Mouse (Mus musculus) liver, embryonic 12.5 days (tissue): ENCODE results near the gene Eif3j1. TPM values are rescaled to one million over a fixed set of nuclear protein-coding genes. Genes with fewer than 3 reads are reported as not detected.
"Not testable (repeated sequence)": the region's sequence is repeated elsewhere in the genome, so short reads cannot be mapped to it uniquely, and the experiment has no call there.

Experiments used
- ATAC-seq: fragments of 200-750 bp; cut with Nextera tagmentation; 2 replicates; pipeline ENCODE4 v1.8.0; 2017; ENCODE audit warnings: moderate number of reproducible peaks, mild to moderate bottlenecking, moderate library complexity
- H3K27ac ChIP-seq: fragments of 300-500 bp; sonication (generic); 2 replicates; pipeline ENCODE4 v1.5.1; 2016; ENCODE audit warnings: mild to moderate bottlenecking
- H3K27me3 ChIP-seq: fragments of 300-500 bp; sonication (generic); replicated peaks from 2 replicates; pipeline ENCODE4 v1.6.1; 2016; ENCODE audit warnings: mild to moderate bottlenecking, moderate library complexity
- H3K36me3 ChIP-seq: fragments of 300-500 bp; sonication (generic); 2 replicates; pipeline ENCODE4 v1.6.1; 2016; ENCODE audit warnings: mild to moderate bottlenecking, moderate library complexity
- H3K4me1 ChIP-seq: fragments of 300-500 bp; sonication (generic); 2 replicates; pipeline ENCODE4 v1.6.1; 2016
- H3K4me2 ChIP-seq: fragments of 300-500 bp; sonication (generic); 2 replicates; pipeline ENCODE4 v1.6.1; 2016; ENCODE audit warnings: mild to moderate bottlenecking, moderate library complexity
- H3K4me3 ChIP-seq: fragments of 300-500 bp; sonication (generic); 2 replicates; pipeline ENCODE4 v1.5.1; 2016; ENCODE audit warnings: mild to moderate bottlenecking, moderate library complexity
- H3K9ac ChIP-seq: fragments of 300-500 bp; sonication (generic); 2 replicates; pipeline ENCODE4 v1.6.1; 2016; ENCODE audit warnings: mild to moderate bottlenecking, moderate library complexity
- H3K9me3 ChIP-seq: fragments of 300-500 bp; sonication (generic); replicated peaks from 2 replicates; pipeline ENCODE4 v1.6.1; 2016; ENCODE audit warnings: mild to moderate bottlenecking, moderate library complexity
- WGBS: fragments of 180-500 bp; shearing (Covaris S2); methylation state at CpG from one replicate; pipeline ENCODE4 v1.1.7; 2016; ENCODE audit not compliant: insufficient replicate concordance; 5-methylcytosine and 5-hydroxymethylcytosine counted together
- polyA plus RNA-seq: library from polyadenylated mRNA; unstranded; fragments of >200 nt; fragmentation: Nextera tagmentation; extraction: Ambion mirVana; gene quantifications from 2 replicates; pipeline ENCODE4 v1.2.1, GENCODE M21; 2016

Eif3j1 gene
- polyA plus RNA-seq, 1 experiment from 2014 or later: 16.4 TPM

DNA sequence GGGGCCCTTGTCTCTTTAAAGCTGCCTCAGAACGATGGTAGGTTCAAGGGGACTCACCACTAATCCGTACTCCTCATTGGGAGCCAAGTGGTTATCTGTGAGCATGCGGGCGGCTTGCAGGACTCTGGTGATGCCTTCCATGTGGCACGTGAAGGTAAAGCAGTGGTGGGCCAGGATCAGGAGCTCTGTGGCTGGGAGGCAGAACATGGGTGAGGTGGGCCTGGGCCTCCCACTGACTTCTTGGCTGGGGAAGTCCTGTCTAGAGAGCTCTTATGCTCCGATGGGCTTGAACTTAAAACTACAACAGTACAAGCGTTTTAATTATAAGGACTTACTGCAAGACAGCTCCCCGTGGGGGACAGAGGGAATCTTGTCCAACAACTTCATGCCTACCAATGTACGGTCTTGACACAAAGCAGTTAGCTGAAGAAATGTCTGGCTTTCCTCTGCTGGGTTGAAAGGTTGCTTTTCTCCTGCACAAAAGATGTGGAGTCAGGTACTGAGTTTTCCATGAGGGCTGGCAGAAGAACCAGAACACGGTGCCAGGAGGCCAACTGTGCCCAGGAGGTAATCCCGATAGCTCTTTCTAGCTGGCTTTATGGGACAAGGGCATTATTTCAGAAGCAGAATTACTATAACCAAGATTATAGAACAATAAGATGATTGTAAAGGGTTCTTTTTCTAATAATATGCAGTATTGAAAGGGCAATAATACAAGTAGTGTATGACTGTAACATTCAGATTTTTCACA lies 31.2 kb downstream of the Eif3j1 start:
- Histone ChIP-seq H3K9ac (no peak overlapping the region), H3K9me3 (no peaks in the 10 kb centered on the region), H3K27me3 (no peaks in the 10 kb centered on the region), H3K36me3 (peaks cover 73% of the 10 kb centered on the region), H3K4me1 (no peaks in the 10 kb centered on the region), H3K27ac (no peak overlapping the region), H3K4me3 (no peak overlapping the region), H3K4me2 (no peak overlapping the region)
- 0 out of 2 replicates have a peak, but pooled peaks have one; percentile 21 for ATAC-seq
- WGBS: 77% methylated on average over 11 of the region's 11 CpGs

DNA sequence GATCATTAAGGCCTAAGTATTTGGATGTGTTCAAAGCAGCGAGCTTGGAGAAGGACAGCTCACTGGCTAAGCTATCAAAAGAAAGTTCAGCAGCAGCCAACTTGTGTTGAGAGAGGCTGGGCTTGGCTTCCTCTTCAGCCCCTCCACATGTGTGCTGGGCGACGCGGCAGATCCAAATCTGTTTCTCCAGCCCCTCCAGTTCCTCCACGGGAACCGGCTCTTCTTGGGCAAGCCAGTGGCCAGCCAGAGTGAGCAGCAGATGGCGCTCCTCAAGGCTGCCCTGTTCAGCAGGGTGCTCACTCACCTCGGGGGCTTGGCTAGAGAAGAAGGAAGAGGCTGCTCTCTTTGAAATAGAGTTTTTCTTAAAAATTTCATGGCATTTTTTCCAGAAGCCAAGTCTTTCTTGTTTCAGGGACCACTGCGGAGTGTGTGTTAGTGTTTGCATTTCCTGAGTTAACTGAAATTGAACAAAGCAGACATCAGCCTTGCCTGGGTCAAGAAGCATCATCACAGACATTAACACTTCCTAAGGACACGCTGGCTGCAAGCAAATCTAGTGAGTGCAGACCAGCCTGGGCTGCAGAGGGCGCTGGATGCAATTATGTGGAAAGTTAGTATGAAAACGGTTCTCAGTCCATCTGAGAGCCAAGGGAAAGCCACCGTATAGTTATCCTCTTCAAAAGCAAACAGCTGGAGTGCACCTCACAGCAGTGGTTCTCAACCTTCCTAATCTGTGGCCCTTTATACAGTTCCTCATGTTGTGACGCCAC lies 37.0 kb downstream of the Eif3j1 start:
- no peak overlapping the region for H3K9ac ChIP-seq
- no peaks in the 10 kb centered on the region for H3K4me1 ChIP-seq
- H3K27me3 ChIP-seq: no peaks in the 10 kb centered on the region
- H3K27ac ChIP-seq: no peak overlapping the region
- H3K9me3 ChIP-seq: no peaks in the 10 kb centered on the region
- ATAC-seq: no peak
- H3K4me3 ChIP-seq: no peak overlapping the region
- H3K36me3 ChIP-seq: peaks cover 65% of the 10 kb centered on the region
- WGBS: 45% methylated on average over 14 of the region's 14 CpGs
- no peak overlapping the region for H3K4me2 ChIP-seq

DNA sequence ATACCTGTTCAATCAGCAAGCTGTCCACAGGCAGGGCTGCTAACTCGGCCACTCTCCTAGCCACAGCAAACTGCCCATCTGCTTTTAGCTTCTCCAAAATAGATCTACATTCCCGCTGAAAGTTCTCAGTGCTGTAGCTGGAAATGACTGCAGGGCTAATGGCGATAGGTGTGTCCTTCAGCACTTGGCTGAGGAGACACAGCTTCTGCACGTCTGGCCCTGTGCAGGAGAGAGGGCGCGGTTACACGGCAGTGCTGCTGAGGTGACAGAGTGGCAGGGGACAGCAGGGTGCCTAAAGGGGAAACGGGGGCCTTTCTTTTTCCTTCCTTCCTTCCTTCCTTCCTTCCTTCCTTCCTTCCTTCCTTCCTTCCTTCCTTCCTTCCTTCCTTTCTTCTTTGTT lies 37.9 kb downstream of the Eif3j1 start:
- Histone ChIP-seq H3K4me3 (no peak overlapping the region), H3K4me2 (no peak overlapping the region), H3K36me3 (peaks cover 62% of the 10 kb centered on the region), H3K27ac (no peak overlapping the region), H3K9me3 (no peaks in the 10 kb centered on the region), H3K9ac (no peak overlapping the region), H3K27me3 (no peaks in the 10 kb centered on the region), H3K4me1 (no peaks in the 10 kb centered on the region)
- ATAC-seq: no peak
- WGBS: 78% methylated on average over 8 of the region's 8 CpGs

DNA sequence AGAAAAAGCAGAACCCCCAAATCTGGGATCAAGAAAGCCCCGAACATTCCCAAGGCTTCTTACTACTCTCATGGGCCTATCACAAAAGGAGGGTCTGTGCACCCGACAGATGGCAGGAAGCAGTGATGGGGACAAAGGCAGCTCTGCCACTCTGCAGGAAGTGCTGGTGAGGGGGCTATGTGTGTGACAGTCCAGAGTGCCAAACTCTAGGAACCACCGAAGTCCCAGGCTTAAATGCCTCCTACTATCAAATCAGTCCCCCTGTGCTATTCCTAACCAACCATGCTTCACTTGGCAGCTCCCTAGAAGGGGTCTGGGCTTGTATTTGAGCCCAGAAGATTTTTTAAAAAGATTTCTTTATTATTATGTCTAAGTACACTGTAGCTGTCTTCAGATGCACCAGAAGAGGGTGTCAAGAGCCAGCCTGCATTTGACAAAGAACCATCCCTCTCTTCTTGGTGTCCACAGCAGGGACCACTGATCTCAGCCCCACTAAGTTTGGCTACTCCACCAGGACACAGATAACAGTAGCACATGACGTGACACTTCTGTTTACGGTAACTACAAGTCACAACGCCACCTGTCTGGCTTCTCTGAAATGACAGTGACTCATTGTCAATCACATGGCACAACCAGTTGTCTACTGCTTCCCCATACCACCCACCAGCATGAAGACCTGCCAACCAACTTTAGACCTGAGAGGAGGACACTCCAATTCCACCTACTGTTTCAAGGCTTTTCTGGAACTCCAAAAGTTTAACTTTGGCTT lies 41.0 kb downstream of the Eif3j1 start:
- no peaks in the 10 kb centered on the region for H3K27me3 ChIP-seq
- no peak overlapping the region for H3K4me3 ChIP-seq
- peaks cover 49% of the 10 kb centered on the region for H3K36me3 ChIP-seq
- H3K9ac ChIP-seq: no peak overlapping the region
- WGBS: 81% methylated on average over 6 of the region's 6 CpGs
- no peak overlapping the region for H3K27ac ChIP-seq
- H3K9me3 ChIP-seq: no peaks in the 10 kb centered on the region
- no peak for ATAC-seq
- no peaks in the 10 kb centered on the region for H3K4me1 ChIP-seq
- no peak overlapping the region for H3K4me2 ChIP-seq

DNA sequence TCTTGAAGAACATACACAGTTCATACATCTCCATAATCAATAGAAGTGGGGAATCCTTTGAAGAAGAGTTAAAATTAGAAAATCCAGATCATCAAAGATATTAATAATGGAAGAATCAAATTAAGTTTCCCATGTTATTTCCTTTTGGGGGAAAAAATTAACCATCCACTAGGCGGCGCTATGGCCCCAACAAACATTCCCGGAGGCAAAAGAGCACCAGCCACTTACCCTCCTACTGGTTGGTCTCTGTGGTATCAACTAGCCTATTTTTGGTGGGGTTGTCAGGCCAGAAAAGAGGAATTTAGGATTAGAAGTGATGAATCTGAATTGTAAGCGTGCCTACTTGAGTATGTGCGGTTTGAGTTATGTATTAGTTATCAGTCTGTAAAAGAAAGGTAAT lies 41.6 kb downstream of the Eif3j1 start:
- H3K27me3 ChIP-seq: no peaks in the 10 kb centered on the region
- 29% methylated on average over 5 of the region's 5 CpGs for WGBS
- no peaks in the 10 kb centered on the region for H3K4me1 ChIP-seq
- no peak overlapping the region for H3K27ac ChIP-seq
- H3K36me3 ChIP-seq: peaks cover 49% of the 10 kb centered on the region
- H3K4me2 ChIP-seq: no peak overlapping the region
- no peak overlapping the region for H3K9ac ChIP-seq
- H3K4me3 ChIP-seq: no peak overlapping the region
- H3K9me3 ChIP-seq: no peaks in the 10 kb centered on the region
- no peak for ATAC-seq

DNA sequence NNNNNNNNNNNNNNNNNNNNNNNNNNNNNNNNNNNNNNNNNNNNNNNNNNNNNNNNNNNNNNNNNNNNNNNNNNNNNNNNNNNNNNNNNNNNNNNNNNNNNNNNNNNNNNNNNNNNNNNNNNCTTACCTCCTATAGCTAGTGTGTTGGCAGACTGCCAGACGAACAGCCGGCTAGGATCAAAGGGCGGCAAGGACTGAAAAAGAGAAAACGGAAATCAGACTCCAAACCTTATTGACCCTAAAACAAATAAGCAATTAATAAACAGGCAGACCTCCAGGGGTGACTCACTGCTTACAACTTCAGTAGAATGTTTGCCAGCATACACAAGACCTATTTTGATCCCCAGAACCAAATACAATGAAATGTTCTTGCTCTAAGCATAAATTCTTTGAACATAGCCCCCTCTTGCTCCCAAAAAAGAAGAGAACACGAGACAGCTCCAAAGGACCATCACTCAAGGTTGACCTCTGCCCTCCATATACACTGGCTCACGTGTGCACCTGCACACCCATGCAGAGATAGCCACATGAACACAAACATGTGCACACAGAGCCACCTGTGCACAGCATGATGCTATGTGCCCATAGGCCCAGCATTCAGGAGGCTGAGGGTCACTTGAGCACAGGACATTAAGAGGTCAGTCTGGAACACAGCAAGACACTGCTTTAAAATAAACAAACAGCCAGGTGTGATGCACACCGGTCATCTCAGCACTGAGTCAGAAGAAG lies 53.5 kb downstream of the Eif3j1 start:
- WGBS: 75% methylated on average over 7 of the region's 7 CpGs
- peak; percentile 65 for ATAC-seq

DNA sequence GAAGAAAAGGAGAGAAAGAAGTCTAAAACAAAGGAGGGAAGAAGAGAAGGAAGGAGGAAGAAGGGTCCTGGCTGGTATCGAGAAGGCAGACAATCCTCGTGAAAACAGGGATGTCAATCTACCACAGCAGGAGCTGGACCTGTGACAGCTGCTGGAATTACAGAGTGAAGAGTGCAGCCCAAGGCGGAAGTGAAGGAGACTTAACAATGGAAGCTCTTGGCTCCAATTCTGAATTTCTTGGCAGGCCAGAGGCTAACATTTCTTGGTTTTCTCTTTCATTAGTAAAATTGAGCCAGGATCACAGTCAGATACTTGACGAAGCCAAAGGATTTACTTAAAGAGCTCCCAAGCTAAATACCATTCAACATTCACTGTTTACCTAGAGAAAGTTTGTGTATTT lies 58.1 kb downstream of the Eif3j1 start:
- no peak for ATAC-seq
- no peak overlapping the region for H3K4me3 ChIP-seq
- no peaks in the 10 kb centered on the region for H3K27me3 ChIP-seq
- WGBS: 75% methylated on average over 4 of the region's 4 CpGs
- peaks cover 82% of the 10 kb centered on the region for H3K36me3 ChIP-seq
- H3K27ac ChIP-seq: no peak overlapping the region
- H3K9me3 ChIP-seq: no peaks in the 10 kb centered on the region
- no peaks in the 10 kb centered on the region for H3K4me1 ChIP-seq
- H3K4me2 ChIP-seq: no peak overlapping the region
- H3K9ac ChIP-seq: no peak overlapping the region

More for the DNA sequence above, 53.5 kb downstream of the Eif3j1 start:
- Histone ChIP-seq H3K36me3 (peaks cover 73% of the 10 kb centered on the region), H3K4me3 (no peak overlapping the region), H3K27me3 (no peaks in the 10 kb centered on the region), H3K9me3 (no peaks in the 10 kb centered on the region), H3K4me1 (no peaks in the 10 kb centered on the region), H3K27ac (no peak overlapping the region), H3K4me2 (no peak overlapping the region), H3K9ac (no peak overlapping the region)

DNA sequence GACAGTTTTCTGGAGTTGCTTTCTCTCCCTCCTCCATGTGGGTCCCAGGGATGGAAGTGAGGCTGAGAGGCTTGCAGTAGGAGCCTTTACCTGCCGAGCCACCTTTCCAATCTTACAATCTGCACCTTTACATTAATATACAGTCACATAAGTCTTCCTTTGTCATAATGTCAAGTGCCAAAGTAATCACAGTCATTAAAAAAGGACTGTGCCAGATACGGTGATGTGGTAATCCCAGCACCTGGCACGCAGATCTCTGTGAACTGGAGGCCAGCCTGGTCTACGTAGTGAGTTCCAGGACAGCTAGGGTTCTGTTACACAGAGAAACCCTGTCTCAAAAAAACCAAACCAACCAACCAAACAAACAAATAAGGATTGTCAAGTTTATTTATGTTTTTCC lies 65.5 kb downstream of the Eif3j1 start:
- H3K36me3 ChIP-seq: peaks cover 93% of the 10 kb centered on the region

DNA sequence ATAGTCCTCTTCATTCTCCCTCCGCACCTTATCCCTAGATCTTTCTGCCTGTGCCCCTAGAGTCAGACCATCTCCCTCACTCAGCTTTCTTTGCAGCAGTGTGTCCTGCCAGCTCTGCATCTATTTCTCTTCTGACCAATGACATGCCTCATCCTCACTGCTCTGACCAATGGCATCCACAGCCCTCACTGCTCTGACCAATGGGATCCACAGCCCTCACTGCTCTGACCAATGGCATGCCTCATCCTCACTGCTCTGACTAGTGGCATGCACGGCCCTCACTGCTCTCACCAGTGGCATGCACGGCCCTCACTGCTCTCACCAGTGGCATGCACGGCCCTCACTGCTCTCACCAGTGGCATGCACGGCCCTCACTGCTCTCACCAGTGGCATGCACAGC lies 69.3 kb downstream of the Eif3j1 start:
- H3K9me3 ChIP-seq, H3K4me1 ChIP-seq, H3K27ac ChIP-seq, H3K9ac ChIP-seq, H3K4me2 ChIP-seq, H3K27me3 ChIP-seq, H3K4me3 ChIP-seq: not testable (repeated sequence)
- 0 out of 2 replicates have a peak, but pooled peaks have one; percentile 46 for ATAC-seq
- peaks cover 94% of the 10 kb centered on the region for H3K36me3 ChIP-seq
- WGBS: 81% methylated on average over 5 of the region's 5 CpGs

More for the DNA sequence above, 65.5 kb downstream of the Eif3j1 start:
- Histone ChIP-seq H3K4me1 (no peaks in the 10 kb centered on the region), H3K9ac (no peak overlapping the region), H3K4me3 (no peak overlapping the region), H3K9me3 (no peaks in the 10 kb centered on the region), H3K27me3 (no peaks in the 10 kb centered on the region), H3K4me2 (no peak overlapping the region), H3K27ac (no peak overlapping the region)
- 87% methylated on average over 4 of the region's 4 CpGs for WGBS
- no peak for ATAC-seq

DNA sequence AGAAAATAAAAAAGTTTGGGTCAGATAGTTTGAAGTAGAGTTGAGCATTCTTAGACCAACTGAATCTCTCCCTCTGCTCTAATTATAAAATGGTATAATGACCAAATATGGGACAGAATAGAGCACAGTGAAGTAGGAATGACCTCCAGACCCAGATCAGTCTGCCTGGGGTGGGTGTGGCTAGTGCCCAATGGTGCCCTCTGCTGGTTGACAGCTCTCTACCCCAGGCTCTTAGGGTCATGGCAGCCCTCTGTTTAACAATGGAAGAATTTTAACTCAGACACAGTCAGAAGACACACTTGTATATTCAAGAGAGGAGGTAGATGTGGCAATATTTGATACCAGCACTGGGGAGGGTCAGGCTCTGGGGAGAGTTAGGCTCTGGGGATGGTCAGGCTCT lies 73.7 kb downstream of the Eif3j1 start:
- Histone ChIP-seq H3K4me1 (no peaks in the 10 kb centered on the region), H3K9ac (no peak overlapping the region), H3K36me3 (peaks cover 85% of the 10 kb centered on the region), H3K4me2 (no peak overlapping the region), H3K27ac (no peak overlapping the region), H3K9me3 (no peaks in the 10 kb centered on the region), H3K4me3 (no peak overlapping the region), H3K27me3 (no peaks in the 10 kb centered on the region)
- ATAC-seq: no peak
